Mouse (Mus musculus): Measurements from ENCODE around the gene Ttc38. TPM values are rescaled to one million over a fixed set of nuclear protein-coding genes. Genes with fewer than 3 reads are reported as not detected.
A peak's percentile ranks its signal among the peaks of the same experiment; 100 is the strongest.

Ttc38 gene
- total RNA-seq, 2 experiments from 2014 or later: 5.2 to 5.3 TPM

DNA sequence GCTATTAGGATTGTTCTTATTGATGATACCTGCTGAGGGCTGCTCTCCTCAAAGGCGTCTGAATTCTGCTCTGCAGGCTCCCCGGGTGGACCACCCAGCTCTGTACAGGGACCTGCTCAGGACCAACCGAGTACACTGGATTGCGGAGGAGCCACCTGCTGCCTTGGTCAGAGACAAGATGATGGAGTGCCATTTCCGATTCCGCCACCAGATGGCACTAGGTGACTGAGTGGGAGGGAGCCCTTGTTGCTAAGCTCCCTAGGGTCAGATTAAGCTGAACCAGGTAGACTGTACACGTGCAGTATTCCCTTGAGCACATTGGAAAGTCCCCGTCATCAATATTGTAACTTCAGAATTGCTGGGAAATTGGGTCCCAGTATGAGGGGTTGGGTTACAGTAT is 64.2 kb downstream of the Ttc38 start:
- DNase-seq: peak; percentile 90

DNA sequence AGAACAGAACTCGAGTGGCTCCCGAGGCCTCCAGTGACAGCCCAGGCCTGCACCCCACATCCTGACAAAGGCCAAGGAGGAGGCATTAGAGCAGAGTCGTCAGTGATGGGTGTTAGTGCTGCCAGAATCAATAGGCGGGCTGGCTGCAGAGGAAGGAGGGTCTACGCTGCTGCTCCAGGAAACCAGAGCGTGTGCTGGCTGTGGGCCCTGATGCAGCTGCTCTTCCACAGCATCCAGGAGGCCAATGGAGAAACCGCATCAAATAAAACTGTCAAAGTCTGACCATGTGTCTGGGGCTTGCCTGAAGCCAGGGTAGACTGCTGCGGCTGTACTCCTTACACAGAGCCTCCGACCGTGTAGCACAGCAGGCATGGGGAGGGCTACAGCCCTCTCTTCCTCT is 65.0 kb downstream of the Ttc38 start:
- DNase-seq: no peak

DNA sequence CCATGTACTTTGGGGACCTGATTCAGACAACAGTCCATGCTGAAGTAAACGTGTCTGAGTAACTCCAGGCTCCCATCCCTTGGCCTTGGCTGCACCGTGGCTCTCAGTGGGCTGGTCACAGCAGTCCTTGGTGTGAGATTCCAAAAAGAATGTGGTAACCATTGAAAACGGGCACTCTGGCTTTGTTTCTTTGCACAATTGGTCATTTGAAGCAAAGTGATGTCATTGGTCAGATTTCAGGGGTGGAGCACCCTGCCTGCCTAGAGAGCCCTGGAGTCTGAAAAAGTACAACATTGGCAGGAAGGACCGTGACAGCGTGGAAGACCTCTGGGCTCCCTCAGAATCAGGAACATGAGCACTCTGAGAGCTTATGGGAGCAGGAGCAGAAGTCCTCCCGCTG is 67.3 kb downstream of the Ttc38 start:
- DNase-seq: no peak

GRCm38 (mm10) chr15:85900318-85900717 is 68.2 kb downstream of the Ttc38 start:
- no peak for DNase-seq

DNA sequence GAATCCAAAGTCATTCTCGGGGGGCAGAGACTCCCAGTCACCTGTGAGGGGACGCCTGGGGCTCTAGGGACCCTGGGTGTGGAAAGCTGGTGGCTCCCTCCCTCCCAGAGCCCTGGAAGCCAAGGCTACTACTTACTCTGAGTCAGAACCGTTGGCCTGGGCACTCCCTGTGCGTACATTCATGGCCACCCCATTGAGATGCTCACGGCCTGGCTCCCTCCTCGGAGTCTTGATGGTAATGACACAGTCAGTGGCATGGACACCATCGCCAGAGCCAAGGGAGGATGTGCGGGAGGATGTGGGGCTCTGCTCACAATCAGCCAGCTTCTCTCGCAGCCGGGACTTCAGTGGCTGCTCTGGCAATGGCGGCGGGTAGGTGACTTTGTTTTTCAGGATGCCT is 68.7 kb downstream of the Ttc38 start:
- DNase-seq: no peak

DNA sequence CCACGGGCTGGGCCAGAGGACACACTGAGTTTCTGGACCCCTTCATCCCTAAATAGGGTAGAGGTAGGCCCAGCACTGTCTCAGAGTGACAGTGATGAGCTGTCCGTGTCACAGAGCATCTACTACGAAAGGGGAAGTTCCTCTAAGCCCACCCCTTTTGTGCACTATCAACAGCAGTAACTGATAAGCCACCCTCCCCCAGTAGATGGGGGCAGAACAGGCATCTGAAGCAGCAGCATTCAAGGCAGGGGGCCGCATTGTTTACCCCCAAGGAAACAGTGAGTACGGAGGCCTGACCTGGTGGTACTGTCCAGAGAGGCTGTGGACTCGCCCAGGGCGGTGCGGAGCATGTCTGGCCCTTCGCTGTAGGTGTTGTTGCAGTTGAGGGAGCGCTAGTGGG is 70.4 kb downstream of the Ttc38 start:
- DNase-seq: no peak

DNA sequence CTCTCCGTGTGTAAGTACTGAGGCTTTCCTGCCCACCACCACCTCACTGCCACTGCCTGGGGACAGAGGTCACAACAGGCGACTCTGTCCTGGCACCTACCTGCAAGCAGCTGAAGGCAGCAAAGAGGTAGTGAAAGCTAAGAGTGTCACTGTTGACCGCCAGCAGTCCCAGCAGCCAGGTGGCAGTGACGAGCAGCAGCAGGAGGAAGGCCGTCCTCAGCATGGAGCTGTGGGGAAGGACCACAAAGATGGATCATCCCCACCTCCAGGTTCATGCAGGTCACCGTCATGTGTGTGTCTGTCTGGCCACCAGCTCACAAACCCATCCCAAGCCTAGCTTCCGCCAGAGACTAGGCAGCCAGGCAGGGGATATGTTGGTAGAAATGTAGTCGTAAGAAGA is 71.7 kb downstream of the Ttc38 start:
- peak; percentile 37 for DNase-seq

Other genes with a start within 250 kb of the Ttc38 start
- under 1 TPM; 0.21 to 0.27 TPM for gene Wnt7b, start 249.8 kb upstream of the Ttc38 start, total RNA-seq (2021)
- gene Ppara, start 97.3 kb upstream of the Ttc38 start, total RNA-seq (2021): 10 to 100 TPM; 24.0 to 29.6 TPM
- 10 to 100 TPM; 37.9 to 45.1 TPM for gene Cdpf1, start 20.6 kb upstream of the Ttc38 start, total RNA-seq (2021)
- gene Pkdrej, start 10.6 kb upstream of the Ttc38 start, total RNA-seq (2021): 1 to 10 TPM; 2.5 to 2.8 TPM
- gene Gtse1, start 27.4 kb downstream of the Ttc38 start, total RNA-seq (2021): 10 to 100 TPM; 15.2 to 16.9 TPM
- gene Trmu, start 47.0 kb downstream of the Ttc38 start, total RNA-seq (2021): 10 to 100 TPM; 27.4 to 29.4 TPM
- gene Celsr1, start 201.5 kb downstream of the Ttc38 start, total RNA-seq (2021): 10 to 100 TPM; 20.0 to 21.3 TPM
- gene Gramd4, start 225.4 kb downstream of the Ttc38 start, total RNA-seq (2021): 10 to 100 TPM; 30.1 to 33.6 TPM